Mouse (Mus musculus) gastrocnemius, adult 8-10 months (tissue): ENCODE results near the gene Gm10037. TPM values are rescaled to one million over a fixed set of nuclear protein-coding genes. Genes with fewer than 3 reads are reported as not detected.
"Not testable (repeated sequence)": the region's sequence is repeated elsewhere in the genome, so short reads cannot be mapped to it uniquely, and the experiment has no call there.

Experiments
- DNase-seq, 2 experiments: peaks; one replicate each; pipeline ENCODE4 v3.0.0; 2022; ENCODE audit warnings: low spot score in 2 of 2
- total RNA-seq, 4 experiments: library from RNA; stranded (reverse); gene quantifications; 2 replicates each; pipeline ENCODE4 v1.2.4; 2022

The Gm10037 gene
- 1 to 10 TPM in 3 of 4 experiments, under 1 TPM in 1; 0.59 to 2.0 (median 1.4) TPM for total RNA-seq

DNA sequence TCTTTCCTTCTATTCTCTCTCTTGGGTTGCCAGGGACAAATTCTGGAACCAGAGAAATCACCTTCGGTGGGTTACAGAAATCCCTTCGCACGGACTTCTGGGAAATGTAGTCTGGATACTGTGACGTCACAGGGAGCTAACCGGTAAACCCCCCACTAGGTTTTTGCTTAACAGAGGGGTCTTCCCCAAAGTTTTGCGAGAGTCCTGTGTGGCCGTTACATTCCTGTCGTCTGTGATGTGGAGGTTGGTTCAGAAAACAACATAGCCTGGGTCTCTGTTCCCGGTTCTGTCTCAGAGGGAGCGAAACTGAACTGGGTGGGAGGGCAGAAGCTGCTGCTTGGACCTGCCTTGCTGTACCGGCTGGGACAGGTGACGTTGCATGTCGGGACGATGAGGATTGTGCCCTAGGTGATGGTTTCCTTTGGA is at the start of gene Gm10037:
Gene Gm10037, plus strand, starts transcription at position 196 of the 426 bp plus-strand sequence.
- DNase-seq, result no peak

DNA sequence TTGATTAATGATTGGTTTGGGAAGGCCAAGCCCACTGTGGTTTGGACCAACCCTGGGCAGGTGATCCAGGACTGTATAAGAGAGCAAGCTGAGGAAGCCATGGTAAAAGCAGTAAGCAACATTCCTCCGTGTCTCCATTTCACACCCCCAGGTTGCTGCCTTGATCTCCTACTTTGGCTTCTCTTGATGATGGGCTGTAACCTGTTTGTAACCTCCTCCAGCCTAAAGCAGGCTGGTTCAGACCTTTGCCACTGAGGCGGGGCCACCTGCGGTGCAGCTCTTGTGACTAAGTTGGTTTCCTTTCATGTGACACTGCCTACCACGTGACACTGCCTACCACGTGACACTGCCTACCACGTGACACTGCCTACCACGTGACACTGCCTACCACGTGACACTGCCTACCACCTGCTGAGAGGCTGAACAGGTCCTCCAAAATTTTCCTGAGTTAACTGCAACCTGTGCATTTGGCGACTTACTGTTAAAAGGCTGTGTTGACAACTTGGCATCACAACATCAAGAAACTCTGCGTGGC is 38.9 kb upstream of the Gm10037 start:
- DNase-seq, result no peak

DNA sequence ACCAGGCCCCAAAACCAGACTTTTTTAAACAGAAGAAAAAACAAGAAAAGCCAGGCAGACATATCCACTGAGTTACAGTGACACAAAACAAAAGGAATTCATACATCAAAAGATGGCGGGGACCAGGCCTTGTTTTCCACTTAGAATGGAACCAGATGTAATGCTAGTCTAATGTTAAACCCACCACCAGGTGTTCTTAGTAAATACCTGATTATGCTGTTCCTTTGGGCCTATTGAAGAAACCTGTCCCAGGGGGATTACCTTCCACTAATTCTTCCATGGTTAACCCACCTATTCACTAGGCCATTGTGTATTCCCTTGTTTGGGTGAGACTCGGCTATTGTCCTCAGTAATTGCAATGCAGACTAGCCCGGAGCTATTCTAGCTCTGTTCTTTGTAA is 32.3 kb upstream of the Gm10037 start:
- DNase-seq, result no peak

DNA sequence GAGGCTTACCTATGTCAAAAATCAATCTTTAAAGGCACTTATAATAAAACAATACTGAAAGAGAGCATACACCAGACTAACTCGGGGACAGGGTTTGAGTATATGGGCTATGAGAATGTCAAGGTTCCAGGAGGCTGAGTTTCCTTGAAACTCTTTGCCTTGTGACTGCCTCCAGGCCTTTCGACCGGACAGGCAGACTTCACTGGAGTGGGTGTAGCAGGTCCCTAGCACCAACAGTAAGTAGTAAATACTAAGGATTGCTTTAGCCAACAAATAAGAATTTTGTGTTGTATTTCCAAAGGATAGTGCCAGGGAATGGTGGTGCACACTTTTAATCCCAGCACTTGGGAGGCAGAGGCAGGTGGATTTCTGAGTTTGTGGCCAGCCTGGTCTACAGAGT is 31.8 kb upstream of the Gm10037 start:
- not testable (repeated sequence) for DNase-seq

DNA sequence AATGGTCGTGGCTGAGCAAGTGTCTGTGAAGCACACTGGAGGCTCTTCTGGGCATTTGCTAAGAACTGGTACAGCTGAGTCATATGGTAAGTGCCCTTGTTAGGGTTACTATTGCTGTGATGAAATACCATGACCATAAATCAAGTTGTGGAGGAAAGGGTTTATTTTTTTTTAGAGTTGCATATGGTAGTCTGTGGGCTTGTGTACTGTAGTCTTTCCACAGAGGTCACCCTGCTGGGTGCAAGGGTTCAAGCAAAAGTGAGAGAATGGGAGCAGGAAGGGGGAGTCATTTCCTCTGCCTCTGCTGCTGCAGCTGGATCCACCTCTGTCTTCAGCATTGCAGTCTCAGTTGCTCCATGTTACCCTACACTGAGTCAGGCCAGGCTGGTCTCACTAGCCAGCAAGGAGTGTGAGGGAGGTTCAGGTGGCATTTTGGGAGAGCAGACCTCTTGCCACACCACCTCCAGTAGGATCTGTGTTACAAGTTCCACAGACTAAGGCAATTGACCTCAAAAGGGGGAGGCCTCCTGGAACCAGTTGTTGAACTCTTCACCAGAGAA is 19.2 kb upstream of the Gm10037 start:
- DNase-seq, result no peak

DNA sequence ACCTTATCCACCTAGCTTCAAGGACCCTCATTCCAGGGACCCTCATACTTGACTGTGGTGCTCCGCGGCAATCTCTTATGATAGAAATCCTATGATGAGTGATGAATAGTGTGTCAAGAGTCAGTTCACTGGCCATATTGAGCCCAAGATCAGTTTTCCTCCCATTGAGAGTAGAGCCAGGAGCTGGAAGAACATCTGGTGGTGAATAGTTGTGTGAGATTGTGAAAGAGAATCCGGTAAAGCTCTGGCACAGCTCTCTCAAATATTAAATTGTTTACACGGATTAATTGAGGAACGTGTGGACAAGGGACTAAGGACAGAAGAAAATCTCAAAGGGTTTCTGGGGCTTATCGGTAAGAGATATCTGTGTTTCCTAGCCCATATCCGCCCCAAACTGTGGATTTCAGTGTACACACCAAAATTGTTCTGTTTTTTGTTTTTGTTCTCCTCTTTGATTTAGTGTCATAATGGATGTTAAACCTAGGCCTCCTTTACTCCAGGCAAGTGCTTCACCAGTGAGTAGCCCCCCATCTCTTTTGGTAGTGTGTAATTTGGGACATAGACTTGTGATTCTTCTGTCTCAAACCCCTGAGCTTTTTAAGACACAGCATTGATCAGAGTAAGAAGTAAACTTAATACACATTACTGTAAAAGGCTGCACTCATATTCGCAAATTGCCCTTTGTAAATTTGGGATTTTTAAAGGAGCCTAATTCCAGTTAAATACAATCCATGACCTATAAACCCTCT is 17.8 kb upstream of the Gm10037 start:
- DNase-seq, result no peak

DNA sequence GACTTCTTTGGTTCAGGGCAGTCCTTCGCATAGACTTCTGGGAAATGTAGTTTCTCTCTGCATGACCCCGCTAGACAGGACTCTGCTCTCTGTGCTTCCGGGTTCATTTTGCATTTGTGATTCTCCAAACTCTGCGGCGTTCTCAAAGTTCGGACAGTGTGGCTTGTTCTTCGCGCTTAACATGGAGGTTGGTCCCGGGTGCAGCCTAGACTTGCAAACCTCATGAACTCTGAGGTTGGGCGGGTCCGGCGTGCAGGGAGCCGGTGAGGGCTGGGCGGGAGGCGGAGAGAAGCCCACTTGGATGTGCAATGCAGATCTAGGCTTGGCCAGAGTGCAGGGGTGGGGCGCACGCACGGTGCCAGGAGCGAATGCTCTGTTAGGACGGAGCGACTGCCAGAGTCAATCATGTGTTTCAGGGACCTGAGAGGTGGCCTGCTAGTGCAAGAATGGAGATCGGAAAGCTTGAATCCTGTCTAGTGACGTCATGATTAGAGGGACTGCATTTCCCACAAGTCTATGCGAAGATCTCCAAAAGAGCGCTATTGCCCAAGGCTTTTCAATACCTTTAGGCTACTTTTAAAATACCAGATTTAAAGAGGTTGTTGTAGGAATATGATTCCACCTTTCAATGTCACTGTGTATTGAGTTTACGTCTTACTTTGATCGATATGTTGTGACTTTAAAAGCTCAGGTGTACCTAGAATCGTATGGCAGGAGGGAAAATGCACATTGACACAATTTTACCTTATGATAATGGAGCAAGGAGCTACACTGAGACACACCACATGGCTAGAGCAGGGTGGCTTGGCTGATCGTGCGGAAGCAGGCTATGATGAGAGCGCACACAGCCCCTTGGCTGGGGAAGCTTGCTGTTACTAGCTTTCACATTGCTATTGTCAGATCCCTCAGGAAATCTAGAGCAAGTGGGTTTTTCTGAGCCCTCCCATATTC is 16.9 kb upstream of the Gm10037 start, which contains the start of gene Zfp273:
Gene Zfp273, plus strand, starts transcription at position 31 of the 951 bp plus-strand sequence.
- DNase-seq, result peak; percentile 48 to 62

DNA sequence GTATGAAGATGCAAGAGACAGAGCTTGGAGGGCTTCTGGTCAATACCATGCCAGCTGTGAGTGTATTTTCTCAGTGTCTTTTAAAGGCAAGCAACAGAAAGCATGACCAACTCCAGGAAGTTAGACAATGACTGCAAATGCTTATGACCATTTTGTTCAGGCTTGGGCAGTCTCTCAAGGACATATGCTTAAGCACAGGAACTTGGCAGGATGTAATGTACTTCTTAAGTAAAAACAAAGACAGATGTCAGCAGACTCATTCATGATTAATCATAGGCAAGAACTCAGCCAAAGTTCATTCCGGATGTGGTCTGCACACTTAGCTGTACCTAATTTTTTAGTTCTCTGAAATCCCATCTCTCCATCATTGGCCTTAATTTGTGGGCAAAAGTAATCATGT is 12.3 kb upstream of the Gm10037 start:
- DNase-seq, result no peak

DNA sequence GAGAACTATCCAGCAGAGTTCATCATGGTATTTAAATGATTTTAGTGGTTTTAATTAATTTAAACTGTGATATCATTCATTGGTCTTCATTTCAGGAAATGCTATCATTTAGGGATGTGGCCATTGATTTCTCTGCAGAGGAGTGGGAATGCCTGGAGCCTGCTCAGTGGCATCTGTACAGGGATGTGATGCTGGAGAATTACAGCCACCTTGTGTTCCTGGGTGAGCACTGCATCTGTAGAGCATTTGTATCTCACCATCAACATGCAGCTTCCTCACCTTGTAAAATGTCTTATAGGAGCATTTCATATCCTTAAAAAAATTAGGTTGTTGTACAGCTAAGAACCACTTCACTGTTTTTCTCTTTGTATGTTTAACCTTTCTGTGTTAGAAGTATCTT is 2.2 kb downstream of the Gm10037 start:
- DNase-seq, result not testable (repeated sequence)

DNA sequence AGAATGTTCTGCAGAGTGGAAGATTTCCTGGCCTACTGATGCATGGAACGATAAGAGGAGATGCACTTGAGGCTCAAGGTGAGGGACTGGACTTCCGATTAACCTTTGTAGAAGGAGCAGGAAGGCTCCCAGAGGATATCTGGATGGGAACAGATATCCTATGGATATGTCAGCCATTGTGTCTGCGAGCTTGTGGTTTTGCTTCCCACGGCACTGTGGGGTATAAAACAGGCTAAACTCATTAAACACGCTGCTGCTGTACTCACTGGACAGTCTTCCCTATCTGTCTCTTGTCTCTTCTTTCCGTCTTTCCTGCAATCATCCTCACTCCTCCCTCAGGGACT is 12.8 kb downstream of the Gm10037 start:
- DNase-seq, result no peak

DNA sequence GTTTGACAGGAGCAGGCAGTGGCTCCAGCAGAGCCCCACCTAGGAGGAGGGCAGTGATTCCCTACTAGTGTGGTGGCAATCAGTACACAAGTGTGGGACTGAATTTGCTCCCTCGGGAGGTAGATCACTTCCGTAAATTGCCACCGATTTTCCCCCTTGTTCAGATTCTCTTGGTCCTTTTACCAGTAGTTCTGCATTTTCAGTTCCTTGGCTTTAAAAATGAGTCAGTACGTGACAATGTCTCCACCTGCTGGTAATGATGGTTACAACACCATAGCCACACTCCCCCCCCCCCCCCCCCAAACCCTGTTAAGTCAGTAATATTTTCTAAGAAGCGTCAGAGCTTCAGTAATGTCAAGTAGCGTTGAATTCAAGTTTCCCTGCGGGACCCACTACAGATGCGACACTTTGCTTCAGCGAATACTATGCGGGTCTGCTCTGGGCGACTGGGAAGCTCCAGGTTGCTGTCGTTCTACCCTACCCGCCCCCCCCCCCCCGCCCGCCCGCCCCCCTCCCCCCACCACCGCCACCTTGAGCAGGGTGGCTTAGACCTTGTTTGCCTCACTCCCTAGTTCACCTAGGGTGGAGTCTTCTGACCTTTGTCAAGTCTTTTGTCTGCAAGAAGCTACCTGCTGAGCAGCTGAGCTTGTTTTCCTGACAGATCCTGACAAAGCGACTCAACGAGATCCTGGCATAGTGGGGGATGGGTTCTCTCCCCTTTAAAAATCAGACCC is 13.4 kb downstream of the Gm10037 start:
- peak in 1 of 2 experiments; percentile 4 for DNase-seq

DNA sequence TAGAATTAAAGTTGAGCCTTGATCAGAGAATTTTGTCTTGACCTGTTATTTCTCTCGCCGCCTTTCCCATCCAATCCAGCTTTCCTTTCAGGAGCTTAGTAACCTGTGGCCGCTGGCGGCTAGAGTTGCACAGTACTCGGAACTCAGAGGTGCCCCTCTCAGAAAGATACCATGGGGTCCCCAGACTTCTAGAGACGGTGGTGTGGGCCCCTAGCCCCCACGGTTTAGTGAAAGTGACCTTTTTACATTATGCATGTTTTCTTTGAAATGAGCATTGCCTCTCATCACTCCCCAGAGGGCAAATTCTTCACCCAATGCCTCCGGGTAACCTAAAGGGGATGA is 13.9 kb downstream of the Gm10037 start:
- no peak for DNase-seq

DNA sequence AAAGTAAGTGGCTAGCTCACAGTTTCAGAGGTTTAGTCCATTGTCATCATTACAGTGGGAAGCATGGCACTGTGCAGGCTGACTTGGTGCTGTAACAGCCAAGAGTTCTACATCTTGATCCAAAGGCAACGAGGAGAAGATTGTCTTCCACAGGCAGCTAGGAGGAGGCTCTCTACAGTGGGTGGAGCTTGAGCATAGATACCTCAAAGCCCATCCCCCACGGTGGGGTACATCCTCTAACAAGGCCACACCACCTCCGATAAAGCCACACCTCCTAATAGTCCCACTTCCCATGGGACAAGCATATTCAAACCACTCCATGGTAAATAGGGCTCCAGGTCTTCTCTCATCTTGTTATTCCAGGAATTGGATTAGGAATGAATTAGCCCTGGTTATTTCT is 19.5 kb downstream of the Gm10037 start:
- no peak for DNase-seq

DNA sequence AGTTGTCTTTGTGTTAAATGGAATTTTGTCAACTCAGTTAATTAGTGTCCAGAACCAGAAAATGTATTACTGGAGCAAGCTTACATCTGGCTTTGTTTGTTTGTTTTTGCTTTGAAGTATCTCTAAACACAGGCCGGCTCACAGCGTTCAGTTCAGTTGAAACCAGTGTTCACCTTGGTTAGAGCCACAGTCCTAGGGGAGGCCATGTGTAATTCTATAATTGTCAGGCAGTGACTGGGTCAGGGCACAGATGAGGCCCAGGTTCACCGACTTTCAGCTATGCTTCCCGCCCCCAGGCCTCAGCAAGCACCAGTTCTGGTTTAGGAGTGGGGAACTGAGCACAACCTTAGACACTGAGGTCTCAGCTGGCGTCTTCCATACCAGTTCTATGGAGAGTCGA is 22.2 kb downstream of the Gm10037 start:
- DNase-seq, result no peak

DNA sequence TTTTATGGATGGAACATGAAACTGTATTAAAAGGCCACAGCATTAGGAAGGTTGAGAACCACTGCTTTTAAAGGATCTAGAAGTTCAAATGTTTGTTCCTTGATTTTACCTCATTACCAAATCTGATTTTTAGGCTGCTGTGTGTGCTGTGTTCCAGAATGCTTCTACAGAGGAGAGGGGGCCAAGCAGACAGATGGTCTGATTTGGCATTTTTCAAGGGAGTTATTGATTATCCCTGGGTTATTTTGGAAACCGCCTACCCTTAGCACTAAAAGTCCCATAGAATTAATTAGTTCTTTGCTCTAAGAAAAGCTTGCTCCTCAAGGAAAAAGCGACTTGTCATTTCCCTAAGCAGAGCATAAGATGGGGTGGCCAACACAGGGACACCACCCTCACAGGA is 23.1 kb downstream of the Gm10037 start:
- DNase-seq, result no peak

DNA sequence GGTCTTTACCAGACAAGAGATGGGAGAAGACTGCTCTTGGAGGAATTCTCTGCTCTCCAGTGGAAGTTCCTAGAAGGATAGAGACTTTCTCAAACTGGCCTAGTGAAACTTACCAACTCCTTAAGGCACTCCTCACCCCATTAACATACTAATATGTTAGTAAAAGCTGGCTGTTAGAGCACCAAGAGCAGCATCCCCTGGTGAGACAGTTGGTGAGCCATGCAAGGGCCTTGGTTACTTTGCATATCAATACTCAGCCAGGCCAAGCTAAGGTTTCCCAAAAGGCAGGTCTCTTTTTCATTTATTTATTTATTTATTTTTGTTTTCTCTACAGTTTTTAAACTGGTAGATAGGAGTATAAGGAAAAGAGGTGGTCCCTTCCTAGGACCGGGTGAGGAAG is 26.4 kb downstream of the Gm10037 start:
- no peak for DNase-seq

DNA sequence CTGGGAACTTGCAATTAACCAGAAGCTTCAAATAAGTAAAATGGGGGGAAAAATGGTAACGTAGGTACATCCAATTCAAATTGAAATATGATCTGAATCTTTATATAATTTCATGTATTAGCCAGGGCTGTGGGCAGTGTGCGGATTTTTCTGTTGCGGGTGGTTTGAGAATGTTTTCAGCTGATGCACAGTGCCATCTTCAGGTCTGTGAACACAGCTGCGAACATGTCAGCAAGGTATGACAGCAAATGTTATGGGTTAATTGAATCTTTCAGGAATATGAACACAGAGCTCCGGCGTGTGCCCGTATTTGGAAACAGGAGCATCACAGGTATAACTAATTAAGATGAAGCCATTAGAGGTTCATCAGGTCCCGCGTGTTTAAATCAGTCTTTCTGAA is 31.6 kb downstream of the Gm10037 start:
- no peak for DNase-seq

DNA sequence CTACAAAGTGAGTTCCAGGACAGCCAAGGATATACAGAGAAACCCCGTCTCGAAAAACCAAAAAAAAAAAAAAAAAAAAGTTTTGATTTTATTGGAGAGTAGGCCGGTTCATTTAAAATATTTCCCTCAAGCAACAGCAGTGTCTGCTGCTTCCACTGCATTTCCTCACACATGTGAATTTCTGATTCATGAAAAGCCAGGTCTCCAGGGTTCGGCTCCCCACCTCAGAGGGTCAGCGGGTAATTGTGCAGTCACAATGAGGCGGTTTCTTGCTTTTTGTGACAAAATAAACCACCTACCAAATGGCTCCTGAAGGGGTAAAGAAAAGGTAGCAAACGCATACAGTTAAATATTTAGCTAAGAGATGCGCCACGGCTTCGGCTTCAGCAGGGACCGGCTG is 32.1 kb downstream of the Gm10037 start, which contains the start of gene BC048507:
Gene BC048507, plus strand, starts transcription at position 301 of the 400 bp plus-strand sequence.
- DNase-seq, result no peak

DNA sequence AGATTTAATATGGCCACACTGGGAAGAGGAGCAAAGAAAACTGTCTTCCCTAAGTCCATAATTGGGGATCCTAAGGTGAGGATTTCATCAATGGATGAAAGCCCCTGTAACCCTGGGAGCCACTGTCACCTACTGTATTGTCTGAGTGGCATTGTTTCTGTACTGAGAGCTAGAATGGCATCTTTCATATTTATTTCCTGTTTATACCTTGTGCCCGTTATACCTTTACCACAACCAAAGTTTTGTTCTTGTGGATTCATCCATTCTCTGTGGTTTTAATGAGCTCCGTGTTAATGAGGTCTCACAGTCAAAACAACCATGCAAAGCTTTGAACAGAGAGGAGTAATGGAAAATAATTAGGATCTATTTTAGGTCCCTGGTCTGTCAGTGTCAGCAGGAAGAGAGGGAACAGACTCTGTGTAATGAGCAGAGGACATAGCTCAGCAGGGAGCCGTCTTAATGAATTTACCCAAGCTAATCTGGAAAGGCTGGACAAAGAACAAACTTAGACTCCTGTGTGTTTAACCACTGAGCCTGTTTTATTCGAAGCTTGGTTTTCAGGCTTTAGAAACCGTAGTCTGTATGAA is 34.0 kb downstream of the Gm10037 start:
- DNase-seq, result no peak

DNA sequence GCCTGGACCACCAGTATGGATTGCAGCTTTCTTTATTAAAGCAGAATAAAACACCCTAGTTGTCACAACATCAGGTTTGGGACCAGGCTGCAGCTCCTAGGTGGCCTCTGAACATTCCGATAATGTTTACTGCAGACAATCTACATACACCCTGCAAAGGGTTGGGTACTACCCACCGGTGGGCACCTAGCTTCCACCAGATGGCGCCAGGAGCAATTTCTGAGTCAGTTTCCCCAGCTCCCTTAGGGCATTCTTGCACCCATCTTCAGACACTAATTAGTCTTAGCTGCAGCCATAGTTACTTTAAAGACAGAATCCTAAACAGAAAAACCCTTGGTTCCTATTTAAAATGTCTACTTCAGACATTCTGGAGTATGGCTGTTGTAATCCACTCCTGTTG is 37.0 kb downstream of the Gm10037 start:
- no peak for DNase-seq
